Mouse (Mus musculus) cerebellum, postnatal 36 days (tissue): Measurements from ENCODE around the gene Pfkl.
"Not testable (repeated sequence)": the region's sequence is repeated elsewhere in the genome, so short reads cannot be mapped to it uniquely, and the experiment has no call there.

Experiments used
- DNase-seq, 2 experiments: peaks; one replicate each; pipeline ENCODE4 v3.0.0; 2021 to 2022; ENCODE audit warnings: mixed read lengths in 2 of 2

Gene Pfkl

DNA sequence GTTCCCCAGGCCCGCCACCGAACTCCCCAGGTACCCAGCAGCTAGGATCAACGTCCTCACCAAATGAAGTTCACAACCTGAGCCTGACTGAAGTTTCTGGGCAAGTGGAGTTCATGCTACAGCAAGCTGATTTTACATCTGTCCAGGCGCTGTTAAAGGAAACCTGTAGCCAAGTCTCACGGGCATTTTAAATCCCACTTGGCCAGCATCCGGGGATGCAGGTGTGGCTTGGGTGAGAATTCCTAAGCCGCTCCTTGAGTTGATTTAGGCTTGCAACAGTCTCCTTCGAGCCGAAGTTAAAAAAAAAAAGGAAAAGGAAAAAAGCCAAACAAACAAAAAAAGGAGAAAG, at the start of gene Pfkl:
Gene Pfkl (minus strand): TSS at position 139 of the 349 bp plus-strand sequence.
- no peak for DNase-seq

DNA sequence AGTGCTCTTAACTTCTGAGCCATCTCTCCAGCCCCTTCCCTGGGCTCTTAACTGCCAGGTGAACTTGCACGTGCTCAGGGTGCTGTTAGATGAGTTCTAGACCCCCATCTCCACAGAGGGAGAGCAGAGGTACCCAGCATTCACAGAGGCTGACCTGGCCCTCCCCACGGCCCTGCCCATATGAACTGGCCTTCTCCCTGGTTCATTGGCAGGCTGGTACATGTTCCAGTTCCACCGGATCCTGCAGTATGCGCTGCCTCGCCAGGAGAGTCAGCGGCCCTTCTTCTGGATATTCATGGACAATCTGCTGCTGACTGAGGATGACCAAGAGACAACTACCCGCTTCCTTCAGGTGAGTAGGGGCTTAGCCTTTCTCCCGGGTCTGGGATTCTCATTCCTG, 47.2 kb upstream of the Pfkl start:
- DNase-seq, result no peak

DNA sequence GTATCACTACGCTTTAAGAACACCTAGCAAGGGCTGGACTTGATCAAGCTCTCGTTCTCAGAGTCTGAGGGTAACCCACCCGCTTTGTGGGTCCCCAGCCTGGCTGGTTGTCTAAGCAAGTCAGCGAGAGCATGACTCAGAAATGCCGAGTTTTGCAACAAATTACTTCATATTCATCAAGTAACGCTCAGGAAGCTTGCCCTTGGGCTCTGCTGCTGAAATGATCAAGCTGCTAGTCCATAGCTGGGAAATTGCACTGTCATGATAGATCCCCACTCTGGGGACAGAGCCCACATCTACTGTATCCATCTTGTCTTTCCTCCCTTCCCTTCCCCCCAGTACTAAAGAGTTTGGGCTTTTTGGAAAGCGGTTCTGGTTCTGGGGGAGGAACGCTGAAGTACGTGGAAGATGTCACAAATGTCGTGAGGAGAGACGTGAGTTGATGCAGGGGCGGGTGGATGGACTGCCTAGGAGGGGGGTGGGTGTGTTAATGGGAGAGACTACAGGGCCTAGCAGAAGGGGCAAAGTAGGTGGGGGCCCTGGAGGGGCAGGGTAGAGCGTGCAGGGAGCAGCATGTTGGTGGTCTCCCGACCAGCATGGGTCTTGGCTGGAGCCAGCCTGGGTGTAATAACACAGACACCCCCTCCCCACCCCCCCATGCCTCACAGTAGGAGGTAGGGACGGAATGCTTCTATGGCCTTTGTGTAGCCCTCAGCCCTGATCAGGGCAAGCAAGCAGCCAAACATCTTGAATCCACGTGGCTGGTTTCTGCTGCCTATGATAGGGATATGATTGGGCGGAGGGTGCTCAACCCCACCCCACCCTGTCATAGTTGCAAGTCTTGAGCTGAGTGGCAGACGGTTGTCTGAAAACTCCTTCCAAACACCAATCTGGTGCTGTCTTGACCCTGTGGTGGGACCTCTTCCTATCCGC, 45.0 kb upstream of the Pfkl start:
- no peak for DNase-seq

DNA sequence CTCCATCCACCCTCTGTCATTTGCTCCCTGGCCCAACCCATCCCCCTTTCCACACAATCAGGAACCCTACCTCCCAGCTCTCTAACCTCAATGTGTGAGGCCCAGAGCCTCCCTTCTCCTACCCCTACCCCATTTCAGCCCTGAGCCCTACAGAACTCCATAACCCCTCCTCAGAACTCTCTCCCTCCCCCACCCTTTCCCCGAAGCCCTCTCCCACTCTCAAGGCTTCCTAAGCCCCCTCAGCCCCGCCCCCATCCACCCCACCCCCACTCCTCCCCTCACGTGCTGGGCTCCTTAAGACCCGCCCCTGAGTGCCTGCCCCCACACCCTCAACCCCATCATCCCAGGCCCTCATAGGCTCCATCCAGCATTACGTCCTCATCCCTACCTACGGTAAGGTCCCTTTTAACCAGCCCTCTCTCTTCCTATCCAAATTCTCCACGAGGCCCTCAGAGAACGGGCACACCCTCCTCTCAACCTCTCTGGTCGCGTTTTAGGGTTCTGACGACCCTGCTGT, 39.7 kb upstream of the Pfkl start:
- DNase-seq, result no peak

DNA sequence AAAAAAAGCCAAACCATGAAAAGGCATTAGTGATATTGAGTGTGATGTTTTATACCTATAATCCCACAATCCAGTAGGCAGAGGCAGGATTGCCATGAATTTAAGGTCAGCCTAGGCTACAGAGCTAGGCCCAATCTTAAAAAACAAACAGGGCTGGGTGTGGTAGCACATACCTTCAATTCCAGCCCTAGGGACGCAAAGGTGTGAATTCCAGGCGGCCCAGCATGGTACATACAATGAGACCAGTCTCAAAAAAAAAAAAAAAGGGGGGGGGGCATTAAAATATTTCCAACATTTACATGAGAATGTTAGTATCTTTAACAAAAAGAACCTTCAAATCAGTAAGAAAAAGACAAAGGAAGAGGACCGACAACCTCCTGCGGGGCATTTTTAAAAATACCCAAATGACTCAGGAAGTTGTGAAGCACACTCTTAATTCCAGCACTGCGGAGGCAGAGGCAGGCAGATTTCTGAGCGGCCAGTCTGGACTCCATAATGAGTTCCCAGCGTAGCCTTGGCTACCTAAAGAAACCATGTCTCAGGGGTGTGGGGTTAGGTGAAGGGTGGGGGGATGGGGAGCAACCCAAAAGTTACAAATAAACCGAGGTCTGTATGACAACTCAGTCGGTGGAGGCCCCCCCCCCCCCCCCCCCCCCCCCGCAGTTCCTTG, 38.3 kb upstream of the Pfkl start:
- no peak for DNase-seq

DNA sequence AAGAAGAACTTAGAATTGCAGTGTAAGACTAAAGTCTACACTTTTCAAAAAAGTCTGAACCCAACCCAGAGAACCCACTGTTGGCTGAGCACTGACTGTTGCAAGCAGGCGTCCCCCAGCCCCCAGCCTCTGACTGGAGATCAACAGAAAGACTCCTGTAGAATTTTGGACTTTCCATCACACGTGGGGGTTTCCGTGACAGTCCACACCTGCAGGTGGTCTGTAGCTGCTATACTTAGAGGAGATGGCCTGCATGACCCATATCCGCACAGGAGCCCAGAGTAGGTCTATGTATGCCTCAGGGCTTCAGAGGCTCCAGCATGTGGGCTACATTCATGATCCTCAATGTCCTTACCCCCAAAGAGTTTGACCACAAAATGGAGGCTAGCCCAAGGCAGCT, 36.5 kb upstream of the Pfkl start:
- no peak for DNase-seq

DNA sequence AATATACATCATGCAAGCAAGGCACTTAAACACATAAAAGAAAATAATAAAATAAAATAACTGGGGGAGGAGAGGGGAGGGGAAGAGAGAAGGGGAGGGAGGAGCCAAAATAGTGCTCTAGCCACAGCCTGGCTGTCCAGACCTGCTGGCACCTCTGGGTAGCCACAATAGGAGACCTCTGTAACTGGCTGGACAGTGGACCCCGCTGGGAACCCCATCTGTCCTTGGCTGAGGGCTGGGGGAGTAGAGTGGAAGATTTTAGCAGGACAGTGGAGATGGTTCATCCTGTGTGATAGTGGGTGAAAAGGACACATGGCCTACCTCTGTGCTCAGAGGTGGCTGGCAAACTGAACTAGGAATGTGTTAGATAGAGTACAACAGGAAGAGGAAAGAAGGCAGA, 34.6 kb upstream of the Pfkl start:
- DNase-seq, result no peak

DNA sequence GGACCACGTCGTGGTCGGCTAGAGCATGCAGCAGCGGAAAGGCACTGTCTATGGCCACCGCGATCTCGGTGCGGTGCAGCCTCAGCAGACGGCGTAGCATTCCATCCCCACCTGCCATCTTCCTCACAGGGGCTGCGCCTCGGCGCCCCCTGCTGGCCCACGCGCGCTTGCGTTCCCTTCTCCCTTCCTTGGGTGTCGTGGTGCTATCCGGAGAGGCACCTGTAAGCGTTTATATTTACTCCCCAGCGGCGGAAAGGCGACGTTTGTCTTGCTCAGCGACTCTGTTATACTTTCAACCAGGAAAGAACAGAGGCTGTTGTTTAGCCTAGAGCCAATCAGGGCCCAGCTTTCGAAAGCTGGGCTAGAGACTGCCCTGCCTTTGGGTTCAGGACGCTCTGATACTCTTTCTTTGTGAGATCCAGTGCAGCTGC, 33.5 kb upstream of the Pfkl start, which contains the start of gene Aire:
Gene Aire (minus strand): TSS at position 205 of the 431 bp plus-strand sequence.
- peak; percentile 35 to 59 for DNase-seq

DNA sequence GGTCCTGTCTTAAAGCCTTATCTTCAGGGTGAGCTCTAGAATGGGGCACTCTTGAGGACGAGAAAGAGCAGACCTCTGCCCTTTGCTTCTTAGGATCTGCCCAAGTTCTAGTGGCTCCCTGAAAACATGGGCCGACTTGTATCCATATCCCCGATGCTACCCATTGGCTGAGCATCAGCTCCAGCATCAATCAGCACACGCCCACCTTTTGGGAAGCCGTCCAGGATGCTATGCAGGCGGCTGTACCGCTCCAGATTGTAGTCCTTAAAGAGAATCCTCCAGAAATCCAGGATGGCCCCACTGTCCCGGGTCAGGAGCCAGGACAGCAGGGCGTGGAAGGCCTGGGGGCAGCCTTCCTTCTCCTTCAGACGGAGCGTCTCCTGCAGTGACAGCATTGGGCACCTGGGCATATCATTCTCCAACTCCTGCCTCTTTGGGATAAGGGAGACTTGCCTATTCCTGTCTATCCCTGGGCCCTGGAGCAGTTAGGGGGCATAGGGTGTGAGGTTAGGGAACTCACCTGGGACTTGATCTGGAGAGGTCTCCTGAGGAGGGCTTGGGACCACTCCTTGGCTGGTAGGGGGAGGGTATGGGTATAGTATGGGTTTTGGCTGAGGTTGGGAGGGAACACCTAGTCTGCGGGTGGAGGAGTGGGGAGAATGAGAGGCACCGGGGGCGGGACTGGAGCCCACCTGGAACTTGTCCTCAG, 33.0 kb upstream of the Pfkl start:
- no peak for DNase-seq

DNA sequence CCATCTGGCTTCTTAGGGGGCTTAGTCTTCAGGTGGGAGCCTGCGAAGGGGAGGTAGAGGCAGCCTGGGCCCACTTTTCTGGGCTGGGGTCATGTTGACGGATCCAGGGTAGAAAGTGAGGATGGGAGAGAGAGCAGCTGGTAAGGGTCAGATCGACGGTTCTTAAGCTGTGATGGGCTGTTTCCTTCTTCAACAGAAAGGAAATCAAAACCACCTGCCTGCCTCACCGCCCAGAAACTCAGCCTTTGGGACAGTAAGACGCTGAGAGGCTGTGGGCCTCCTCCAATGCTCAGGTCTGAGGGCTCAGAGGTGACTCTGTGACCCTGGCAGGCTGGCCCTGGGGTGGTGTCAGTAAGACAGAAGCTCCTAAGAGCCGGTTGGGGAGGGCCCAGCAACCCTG, 32.2 kb upstream of the Pfkl start:
- DNase-seq, result no peak

DNA sequence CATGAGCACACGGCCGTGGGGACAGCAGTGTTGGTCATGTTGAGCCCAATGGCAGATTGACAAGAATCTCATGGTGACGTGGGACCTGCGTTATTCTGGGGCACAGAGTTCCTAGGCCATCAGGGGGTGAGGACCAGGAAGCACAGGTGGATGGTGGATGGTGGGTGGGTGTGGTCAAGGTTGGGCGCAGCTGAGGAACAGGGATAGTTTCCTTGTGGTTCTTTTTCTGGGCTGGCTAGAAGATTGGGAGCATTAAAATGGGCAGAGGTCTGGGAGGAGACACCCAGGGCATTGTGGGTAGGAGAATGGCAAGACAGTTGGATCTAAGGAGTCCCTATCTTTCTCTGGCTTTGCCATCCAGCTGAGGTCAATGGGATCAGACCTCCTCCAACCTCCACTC, 31.8 kb upstream of the Pfkl start, which contains the start of gene Dnmt3l:
Gene Dnmt3l (plus strand): TSS at position 301 of the 400 bp plus-strand sequence.
- DNase-seq, result no peak

DNA sequence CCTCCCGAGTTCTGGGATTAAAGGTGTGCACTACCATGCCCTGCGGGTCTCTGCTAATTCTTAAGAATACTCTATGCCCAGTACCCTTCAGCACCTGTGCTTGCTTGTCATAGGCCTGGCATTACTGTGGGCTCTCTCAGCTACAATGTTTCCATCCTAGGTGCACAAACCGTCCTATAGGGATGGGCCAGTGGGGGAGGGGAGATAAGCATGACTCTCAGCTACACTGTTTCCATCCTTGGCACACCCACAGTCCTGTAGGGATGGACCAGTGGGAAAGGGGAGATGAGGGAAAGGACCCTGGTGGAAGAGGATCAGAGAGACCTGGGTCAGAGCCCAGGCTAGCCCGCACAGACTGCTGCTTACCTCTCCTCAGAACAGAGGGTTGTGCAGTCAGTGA, 27.3 kb upstream of the Pfkl start:
- DNase-seq, result no peak

DNA sequence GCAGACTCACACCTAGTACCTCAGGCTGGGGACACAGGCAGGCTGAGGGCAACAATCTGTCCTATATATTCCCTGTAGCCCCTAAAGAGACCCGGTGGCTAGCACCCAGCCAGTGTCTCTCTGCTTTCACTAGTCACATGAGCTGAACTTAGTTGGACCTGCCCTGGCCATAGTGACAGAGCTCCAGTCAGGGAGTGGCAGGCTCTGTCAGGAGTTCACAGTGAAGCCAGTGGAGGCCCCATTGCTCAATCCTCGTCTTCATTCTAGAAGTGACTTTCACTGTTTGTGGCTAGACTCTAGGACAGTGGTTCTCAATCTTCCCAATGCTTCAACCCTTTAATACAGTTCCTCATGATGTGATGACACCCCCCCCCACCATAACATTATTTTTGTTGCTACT, 22.1 kb upstream of the Pfkl start:
- DNase-seq, result no peak

DNA sequence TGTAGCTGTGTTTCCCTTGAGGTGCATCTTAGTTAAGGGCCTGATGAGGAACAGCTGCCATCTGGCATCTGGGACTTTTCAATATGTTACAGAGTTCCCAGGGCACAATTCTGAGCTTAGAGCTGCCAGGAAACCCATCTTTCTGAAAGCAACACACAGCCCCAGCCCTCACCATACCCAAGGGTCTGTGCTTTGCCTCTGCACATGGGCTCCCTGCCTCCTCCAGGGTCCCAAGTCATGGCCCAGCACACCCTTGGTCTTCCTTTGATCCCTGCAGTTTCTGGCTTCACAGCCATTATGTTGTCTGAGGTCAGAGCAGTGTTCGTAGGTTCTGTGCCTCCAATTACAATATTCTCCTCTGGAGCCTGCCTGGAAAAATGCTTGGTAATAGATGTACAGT, 19.2 kb upstream of the Pfkl start:
- DNase-seq, result no peak

DNA sequence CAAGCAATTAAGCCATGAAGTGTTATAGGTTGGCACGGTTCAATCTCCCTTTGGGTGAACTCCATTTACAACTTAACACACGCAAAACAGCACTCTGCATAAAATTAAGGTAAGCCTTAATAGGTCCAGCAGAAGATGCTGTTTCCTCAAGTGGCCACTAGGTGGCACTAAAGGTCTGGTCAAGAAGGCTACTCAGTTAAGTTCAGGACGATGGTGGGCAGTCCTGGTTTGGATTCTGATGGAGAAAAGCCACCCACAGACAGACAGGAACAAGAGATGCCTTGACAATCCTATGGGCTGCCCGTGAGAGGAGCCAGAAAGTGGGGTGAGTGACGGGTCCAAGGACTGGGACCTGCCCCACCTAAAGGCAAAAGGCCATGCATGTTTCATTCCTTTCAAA, 18.2 kb upstream of the Pfkl start:
- DNase-seq, result peak; percentile 72 to 76

DNA sequence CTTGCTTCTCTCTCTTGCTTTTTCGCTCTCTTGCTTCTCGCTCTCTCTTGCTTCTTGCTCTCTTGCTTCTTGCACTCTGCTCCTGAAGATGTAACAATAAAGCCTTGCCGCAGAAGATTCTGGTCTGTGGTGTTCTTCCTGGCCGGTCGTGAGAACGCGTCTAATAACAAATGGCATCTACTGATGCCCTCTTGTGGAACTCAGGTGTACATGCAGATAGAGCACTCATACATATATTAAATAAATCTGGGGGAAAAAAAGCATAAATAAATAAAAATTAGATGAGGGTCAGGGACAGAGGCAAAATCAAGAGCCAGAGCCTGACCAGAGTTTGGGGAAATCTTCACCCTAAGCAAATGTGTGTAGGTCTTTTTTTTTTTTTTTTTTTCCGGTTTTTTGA, 15.6 kb upstream of the Pfkl start:
- not testable (repeated sequence) for DNase-seq

DNA sequence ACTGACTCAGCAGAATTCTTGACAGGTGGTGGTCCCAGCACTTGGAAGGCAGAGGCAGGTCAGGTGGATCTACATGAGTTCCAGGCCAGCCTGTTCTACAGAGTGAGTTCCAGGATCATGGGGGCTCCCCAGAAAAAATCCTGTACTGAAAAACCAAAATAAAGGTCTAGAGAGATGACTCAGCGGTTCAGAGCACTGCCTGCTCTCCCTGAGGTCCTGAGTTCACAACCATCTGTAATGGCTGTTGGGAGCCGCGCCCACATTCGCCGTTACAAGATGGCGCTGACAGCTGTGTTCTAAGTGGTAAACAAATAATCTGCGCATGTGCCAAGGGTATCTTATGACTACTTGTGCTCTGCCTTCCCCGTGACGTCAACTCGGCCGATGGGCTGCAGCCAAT, 10.1 kb upstream of the Pfkl start:
- DNase-seq, result not testable (repeated sequence)

DNA sequence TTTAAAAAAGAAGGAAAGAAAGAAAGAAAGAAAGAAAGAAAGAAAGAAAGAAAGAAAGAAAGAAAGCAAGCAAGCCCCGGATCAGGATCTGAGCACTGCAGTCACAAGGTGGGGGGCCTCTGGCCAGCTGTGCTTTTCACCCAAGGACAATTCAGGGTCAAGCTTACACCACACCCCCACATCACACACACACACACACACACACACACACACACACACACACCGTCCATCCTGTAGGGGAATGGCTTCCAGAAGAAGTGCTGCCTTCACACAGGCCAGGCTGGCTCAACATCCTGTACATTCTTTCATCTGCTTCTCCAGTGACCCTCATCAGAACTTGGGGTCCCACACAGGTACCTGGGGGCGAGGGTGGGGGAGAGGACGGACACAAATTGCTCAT, 9.4 kb upstream of the Pfkl start:
- no peak for DNase-seq

DNA sequence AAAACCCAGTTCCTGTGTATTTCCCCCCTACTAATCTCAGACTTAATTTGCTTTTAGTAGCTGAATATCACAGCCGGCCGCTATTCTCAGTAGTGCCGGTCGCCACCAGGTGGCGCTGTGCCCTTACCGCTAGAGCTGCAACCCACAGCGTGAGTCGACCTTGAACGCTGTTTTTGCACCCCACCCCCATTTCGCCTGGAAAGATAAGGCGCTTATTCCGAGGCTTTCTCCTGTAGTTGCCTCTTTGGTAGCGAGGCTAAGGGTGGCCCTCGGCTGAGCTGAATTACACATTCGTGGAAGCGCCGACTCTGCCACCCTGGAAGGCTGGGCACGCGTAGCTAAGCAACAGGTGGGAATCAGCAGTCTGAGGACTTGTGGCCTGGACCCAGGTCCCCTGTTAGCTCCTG, 8.9 kb upstream of the Pfkl start:
- peak; percentile 78 to 79 for DNase-seq

DNA sequence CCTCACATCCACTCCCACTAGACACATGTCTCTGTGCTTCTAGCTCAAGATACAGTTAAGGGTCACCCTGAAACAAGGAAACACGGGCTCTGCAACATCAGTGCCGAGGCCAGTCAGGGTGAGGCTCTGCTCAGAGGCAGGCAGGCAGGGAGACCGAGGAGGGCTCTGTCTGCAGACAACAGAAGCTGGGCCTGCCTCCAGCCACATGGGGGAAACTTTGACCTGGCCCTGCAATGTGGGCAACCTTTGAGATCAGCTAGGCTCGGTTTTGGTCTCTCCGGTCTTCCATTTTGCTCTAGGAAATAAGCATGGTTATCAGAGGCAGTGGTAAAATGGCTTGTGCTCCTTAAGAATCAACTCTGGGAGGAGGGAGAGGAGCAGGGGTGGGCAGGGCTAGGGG, 6.5 kb upstream of the Pfkl start:
- DNase-seq, result no peak

DNA sequence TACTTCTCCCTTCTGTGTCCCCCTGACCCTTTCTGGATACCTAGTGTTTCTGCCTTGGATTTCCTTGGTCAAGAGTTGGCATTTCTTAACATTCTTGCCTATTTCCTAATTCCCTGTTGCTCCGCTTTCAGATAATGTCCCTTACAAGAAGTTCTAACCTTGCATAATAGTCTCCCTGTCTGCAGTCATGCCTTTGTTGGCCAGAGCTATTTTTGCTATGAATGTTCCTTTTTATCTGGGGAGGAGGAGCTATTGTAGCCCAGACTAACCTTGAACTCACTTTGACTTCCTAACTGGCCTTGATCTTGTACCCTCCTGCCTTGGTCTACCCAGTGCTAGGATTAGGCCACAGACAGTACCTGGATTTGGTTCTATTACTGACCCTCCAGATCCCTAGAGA, 5.6 kb upstream of the Pfkl start:
- DNase-seq, result no peak

DNA sequence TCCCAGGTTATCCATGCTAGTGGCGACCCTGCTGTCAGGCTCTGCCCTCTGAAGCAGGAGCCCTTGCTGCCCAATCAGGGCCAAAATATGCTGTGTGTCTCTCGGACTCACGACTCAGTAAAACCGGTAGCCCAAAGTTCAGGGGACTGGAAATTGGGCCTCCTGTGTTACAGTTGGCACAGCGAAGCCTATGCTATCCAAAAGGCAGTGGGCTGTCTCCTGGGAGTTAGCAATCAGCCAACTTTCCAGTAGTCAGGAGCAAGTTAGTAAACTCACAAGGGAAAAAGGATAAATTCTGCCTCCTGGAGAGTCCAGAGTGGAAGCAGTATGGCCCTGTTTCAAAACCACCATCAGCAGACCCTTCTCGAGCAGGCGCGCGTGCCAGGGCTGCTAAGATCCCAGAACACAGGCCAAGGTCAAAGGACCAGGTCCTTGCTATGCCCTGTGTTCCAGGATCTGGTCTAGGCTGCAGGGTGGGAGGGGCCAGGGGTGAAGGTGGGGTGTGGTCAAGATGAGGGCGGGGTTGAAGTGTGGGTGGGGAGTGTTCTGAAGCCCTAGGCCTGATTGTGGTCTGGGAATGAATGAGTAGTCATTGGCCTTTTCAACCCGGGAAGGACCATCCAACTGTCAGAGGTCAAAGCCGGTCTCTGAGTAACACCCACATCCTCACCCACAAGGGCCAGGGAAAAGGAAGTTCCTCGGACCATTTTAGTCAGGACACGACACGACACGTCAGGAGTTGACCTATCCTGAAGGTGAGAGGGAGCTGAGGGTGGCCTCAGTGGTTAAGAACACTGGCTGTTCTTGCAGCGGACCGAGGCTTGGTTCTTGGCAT, 3.0 kb upstream of the Pfkl start:
- DNase-seq, result no peak
